Mouse (Mus musculus): Measurements from ENCODE around the gene Tango6.

DNA sequence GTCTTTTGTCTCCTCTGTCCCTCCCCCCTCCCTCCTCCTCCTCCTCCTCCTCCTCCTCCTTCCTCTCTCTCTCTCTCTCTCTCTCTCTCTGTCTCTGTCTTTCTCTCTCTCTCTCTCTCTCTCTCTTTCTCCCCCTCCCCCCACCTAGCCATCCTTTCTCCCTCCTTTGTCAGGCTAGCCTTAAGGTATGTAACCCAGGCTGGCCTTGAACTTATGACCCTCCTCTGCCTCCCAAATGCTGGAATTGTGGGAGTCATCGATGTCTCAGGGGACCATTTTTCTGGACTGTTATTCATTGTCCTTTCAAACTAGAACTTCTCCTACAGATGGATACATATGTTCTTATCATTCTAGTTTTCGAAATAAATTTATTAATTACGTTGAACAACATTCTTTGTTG is 89.6 kb downstream of the Tango6 start:
- TF ChIP-seq POLR2A (IDR thresholded peaks at IDR 0.05; ENCODE audit: low read depth, low read length) (no peak), CTCF (IDR thresholded peaks at IDR 0.05; ENCODE audit: extremely low read depth, insufficient read depth, insufficient read length, insufficient replicate concordance) (no peak)
